Mouse (Mus musculus): ENCODE measurements at regions not wholly inside any gene's neighbourhood (a gene's known extent, or its start where the extent isn't known, plus 50 kb on each side); places are given as distances from the start of the nearest gene placed in this dataset.
"Not testable (repeated sequence)": the region's sequence is repeated elsewhere in the genome, so short reads cannot be mapped to it uniquely, and the experiment has no call there.

DNA sequence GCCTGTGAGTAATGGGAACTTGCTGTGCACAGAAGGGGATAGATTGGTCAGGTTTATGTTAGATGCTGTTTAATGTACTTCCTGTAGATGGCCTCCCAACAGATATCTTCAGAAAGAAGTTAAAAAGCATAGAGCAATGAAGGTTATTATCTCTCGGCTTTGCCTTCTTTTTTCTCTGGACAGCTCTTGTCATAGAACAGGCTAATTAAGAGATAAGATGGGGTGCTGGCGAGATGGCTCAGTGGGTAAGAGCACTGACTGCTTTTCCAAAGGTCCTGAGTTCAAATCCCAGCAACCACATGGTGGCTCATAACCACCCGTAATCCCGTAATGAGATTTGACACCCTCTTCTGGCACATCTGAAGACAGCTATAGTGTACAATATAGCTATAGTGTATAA lies 104.9 kb upstream of the Mettl4 start:
- not testable (repeated sequence) for TF ChIP-seq CTCF (IDR thresholded peaks at IDR 0.05); POLR2A (IDR thresholded peaks at IDR 0.05; ENCODE audit: insufficient read depth, low read depth, low read length)

Measured in heart, adult 2 months (tissue).